Mouse (Mus musculus) spleen, adult 18-20 months (tissue): ENCODE measurements around the gene Fbxw10.
A peak's percentile ranks its signal among the peaks of the same experiment; 100 is the strongest.

Experiments used
- DNase-seq, 2 experiments: peaks; one replicate each; pipeline ENCODE4 v3.0.0; 2022; ENCODE audit warnings: mixed read lengths in 2 of 2

Fbxw10 gene

DNA sequence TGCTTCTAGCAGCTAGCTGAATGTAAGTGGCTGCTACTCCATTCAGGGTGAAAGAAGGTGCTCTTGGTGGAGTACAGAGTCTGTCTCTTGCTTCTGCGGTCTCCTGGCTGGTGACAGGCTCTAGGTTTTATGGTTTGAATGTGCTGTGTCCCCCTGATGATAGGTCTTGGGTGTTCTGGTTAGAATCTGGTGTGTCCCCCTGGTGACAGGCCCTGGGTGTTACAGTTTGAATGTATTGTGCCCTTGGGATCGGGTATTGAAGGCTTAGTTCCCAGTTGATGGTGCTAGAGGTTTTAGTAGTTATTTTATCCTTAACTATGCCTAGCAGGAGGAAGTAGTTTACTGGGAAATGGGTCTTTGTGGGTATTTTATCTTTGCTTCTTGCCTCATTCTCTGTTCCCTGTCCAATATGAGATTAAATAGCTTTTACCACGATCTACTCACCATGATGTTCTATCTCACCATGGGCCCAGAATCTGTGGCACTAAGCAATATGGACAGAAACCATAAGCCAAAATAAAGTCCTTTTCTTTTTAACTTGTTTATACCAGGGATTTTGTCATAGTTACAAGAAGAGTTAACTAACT lies 62.9 kb downstream of the Fbxw10 start:
- DNase-seq = peak in 1 of 2 experiments; percentile 24

DNA sequence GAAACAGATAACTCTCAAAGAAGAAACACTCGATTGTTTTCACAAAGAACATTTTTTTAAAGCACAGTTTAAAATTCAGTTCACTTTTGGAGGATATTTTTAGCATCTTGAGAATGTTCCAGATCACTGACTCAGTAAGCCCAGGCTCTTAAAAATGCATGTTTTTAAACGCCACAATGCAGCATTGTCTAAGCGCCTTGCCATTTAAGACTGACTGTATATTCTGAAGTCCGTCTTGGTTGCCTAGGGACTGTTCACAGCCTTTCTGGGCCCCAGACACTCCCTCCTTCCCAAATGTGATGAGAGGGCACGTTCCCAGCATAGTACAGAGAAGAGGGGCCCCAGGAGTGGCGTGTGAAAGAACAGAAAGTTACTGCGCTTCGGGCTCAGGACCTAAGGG lies 64.5 kb downstream of the Fbxw10 start:
- no peak for DNase-seq

DNA sequence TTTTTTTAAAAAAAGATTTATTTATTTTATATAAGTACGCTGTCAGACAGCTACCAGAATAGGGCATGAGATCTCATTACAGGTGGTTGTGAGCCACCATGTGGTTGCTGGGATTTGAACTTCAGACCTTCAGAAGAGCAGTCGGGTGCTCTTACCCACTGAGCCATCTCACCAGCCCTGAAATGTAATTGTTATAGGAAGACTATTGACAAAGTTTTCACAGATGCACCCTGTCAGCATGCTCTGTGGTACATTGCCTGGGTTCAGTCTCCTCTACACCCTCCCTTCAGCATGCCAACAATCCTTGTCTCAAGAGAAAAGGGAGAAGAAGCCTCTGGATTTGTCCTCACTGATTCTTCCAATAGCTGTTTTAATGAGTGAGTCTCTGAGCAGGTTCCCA lies 66.3 kb downstream of the Fbxw10 start:
- DNase-seq = no peak

DNA sequence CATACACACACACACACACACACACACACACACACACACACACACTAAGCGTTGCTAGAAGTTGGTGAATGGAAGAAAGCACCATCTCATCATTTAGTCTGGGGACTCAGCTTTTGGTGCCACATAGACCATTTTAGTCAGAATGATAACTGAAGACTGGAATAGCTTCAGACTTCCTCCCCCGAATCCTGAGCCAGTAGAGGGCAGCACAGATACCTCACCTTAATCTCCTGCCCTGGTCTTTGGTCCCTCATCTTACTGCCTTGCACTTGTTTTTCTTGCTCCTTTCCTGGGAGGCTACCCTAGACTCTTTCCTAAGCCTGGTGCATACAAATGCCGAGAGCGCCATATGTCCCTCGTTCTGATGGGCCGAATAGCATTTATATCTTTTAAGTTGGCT lies 67.7 kb downstream of the Fbxw10 start:
- DNase-seq = peak in 1 of 2 experiments; percentile 21

DNA sequence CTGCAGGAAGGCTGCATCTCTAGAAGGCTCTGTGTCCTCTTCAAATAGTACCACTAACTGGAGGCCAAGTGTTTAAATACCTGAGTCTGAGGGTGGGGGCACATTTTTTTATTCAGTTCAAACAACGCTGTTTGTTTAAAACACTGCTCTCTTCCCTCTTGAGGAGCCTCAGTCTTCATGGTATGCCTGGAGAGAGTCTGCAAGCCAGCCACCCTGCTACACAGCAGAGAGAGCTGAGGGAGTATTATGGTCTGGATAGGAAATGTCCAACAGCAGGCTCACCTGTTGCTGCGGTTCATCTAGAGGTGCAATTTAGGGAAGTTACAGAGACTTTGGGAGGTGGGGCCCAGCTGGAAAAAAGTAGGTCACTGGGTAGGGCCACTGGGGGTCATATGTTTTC lies 68.6 kb downstream of the Fbxw10 start:
- DNase-seq = no peak

DNA sequence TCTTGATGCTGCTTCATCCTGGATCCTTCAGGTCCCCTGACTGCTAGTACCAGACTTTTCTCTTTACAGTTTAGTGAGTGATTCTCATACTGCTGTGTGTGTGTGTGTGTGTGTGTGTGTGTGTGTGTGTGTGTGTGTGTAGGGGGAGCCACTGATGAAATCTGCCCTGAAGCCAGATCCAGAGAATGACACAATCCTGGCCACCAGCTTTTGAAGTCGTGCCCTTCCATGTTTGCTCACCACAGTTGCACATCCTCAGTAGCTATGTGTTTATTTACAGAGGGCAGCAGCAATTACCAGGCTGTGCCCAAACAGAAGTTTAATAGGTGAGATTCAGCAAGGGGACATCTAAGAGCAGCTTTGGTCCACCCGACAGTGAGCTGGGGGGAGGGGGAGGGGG lies 69.9 kb downstream of the Fbxw10 start:
- DNase-seq = no peak

DNA sequence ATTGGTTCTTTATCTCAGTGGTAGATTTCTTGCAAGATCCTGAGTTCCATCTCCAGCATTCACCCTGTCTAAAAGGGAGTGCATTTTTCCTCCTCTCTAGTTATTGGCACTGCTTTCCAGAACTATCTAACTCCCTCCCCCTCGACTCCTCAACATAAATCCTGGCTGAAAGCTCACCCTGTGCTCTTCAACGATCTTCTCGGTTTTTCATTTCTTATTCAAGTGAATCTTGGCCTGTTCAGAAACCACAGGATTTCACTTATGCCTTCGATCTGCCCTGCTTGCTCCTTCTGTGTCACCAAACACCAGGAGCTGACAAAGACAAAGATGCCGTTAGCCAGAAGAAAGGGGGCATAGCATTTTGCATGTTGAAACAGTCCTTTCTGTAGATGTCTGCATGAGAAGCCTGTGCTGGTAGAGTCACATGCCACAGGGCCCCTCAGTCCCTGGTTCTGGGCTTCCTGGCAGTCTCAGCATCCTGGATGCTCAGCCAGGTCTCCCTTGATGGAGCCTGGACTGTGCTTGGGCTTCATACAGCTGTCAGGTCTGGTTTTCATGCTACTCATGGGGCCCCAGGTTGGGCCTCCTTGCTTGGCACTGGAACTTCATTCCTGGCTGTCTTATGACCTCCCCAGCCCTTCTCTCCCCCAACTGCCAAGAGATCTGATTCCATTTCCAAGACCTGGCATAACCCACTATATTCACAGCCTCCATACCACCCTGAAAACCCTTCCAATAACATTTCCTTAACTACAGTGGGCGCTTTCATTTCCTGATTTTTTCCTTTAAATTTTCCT lies 73.3 kb downstream of the Fbxw10 start:
- DNase-seq = no peak

DNA sequence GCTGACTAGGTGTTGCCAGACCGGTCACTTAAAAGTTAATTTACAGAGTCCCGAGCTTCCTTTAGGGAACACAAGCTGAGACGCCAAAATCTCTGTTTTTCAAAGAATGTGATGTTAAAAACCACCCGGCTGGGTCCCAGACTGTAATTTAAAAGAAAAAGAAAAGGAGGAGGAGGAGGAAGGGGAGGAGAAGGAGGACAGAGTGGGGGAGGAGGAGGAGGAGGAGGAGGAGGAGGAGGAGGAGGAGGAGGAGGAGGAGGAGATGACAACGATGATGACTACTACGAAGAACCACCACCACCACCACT lies 73.8 kb downstream of the Fbxw10 start:
- DNase-seq = no peak

DNA sequence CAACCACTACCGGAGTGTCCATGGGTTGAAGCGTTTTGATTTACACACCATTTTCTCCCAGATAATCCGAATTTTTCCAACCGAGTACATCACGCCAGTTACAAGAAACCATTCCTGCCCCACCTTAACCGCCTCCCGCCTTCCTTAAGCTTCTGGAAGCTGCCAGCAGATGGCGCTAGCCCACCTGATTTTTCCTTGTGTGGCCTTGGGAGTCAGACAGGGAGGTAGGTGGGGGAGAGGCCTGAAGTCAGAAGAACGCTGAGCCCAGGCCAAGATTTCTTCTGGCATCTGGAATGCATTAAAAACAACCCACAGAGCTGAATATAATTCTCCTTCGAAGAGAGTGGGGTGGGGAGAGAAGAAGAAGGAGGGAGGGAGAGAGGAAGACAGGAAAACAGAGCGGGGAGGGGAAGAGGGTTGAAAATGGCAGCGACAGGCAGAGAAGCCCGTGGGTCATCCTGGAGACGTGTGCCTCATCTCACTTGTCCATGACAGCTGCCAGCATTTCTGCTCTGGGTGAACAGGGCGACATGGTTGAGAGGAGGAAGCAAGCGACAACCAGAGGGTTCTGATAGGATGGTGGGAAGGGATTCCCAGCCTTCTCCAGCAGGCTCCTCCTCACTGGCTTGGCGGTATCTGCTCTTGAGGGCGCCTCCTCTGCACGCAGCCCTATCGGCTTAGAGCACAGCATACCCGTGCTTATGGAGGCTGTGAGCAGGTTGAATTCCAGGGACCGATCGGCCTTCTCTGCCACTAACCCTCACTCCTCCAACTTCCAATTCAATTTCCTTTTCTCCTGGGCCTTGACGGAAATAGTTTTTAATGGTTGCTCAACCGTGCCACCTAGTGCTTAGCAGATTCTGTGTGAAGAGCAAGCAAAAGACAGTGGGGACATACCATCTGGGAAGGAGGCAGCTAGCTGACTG lies 74.4 kb downstream of the Fbxw10 start:
- peak; percentile 55 to 70 for DNase-seq

DNA sequence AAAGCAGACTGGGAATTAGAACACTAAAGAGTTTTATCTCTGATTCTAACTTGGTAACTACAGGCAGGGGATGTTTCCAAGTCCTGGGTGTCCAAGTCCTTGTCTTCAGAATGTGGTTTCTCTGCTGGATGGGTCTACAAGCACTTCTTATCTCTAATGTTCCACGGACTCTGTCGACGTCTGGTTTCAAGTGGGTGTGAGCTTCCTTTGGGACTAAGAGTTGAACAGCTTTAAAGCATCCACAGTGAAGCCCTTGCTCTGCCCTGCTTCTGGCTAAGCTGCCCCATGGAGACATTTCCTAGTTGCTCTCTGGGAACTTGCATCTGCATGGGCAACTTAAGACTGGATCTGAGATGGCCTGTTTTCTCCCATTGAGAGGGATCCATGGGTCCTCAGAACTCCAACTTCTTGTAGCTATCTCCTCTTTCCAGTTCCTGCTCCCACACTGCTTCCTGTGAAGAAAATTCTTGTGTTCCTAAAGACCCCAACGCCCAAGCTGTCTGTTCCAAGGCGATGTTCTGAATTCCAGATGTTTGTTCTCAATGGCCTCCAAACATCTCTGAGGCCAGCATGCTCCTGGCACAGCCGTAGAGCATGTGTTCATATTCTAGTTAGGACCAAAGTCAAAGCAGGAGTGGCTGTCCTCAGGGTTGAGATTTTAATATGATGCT lies 77.4 kb downstream of the Fbxw10 start:
- no peak for DNase-seq
